Mouse (Mus musculus): Measurements from ENCODE around the gene Tbc1d9. TPM values are rescaled to one million over a fixed set of nuclear protein-coding genes. Genes with fewer than 3 reads are reported as not detected.

Gene Tbc1d9
- polyA plus RNA-seq, 1 experiment from 2014 or later: 4.8 TPM

DNA sequence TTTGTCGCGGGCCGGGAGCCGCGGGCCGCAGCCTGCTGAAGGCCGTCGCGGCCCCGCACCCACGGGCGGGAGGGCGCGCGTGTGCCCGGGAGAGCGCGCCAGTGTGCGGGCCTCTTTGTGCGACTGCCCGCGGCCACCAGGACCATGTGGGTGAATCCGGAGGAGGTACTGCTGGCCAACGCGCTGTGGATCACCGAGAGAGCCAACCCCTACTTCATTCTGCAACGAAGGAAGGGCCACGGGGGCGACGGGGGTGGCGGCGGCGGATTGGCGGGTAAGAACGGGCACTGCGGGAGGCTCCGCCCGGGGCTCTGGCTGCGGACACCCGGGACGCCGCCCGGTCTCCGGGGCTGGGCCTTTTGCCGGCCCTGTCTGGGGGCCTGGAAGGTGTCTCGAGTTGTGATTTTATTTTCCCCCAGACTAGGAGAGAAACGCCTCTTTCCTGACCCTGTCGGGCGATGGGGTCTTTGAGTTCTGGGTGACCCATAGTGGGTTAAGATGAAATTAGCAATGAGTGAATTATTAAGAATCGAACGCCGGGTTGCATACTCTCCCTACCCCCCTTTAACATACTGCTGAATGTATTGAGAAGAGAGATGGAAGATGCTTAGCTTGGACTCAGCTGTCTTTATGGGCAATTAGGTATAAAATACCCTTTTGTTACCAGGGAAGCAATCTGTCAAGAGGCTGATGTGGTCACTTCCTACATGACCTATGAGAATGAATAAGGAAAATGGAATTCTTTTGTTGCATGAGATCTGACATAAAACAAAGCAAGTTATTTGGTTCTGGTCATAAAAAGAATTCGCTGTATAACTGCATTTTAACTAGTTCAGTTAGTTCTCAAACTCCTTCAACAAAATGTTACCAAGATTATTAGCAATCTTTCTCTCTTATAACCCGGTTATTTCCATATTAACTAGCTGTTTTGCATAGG, 1.0 kb downstream of the Tbc1d9 start, which contains the start of gene Gm10645:
TSS of gene Gm10645 (minus strand) at position 240 of the 937 bp plus-strand sequence.
- 3% methylated on average over 54 of the region's 54 CpGs for WGBS
- no peaks in the 10 kb centered on the region for H3K9me3 ChIP-seq (replicated peaks)
- H3K36me3 ChIP-seq: no peaks in the 10 kb centered on the region
- DNase-seq (ENCODE audit: low spot score): peak; percentile 73
- peak within 1 kb of the TSS; percentile 97 for H3K27ac ChIP-seq (replicated peaks)
- peak within 1 kb of the TSS; percentile 89 for H3K4me3 ChIP-seq
- H3K4me1 ChIP-seq: peaks cover 48% of the 10 kb centered on the region
- no peaks in the 10 kb centered on the region for H3K27me3 ChIP-seq (ENCODE audit: low read depth, poor library complexity, severe bottlenecking)

DNA sequence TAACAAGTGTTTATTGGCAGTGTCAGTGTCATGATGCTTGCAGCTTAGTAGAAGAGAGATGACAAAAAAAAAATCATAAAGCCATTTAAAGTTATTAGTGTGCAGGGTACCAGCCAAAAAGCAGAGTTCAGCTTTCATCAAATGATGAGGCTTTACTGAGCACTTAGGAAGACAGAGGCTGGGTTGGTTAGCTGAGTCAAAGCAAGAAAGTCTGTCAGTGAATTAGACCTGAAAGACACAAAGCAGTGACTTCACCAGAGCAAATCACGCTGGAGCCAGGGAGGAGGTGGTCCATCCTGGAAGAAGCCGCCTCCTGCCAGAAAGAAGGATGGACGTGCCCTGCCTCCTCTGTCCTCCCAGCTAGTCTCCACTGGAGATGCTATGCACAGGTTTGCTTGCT, 2.8 kb downstream of the Tbc1d9 start:
- H3K36me3 ChIP-seq: no peaks in the 10 kb centered on the region
- H3K4me1 ChIP-seq: peaks cover 49% of the 10 kb centered on the region
- H3K4me3 ChIP-seq: peak overlapping the region; percentile 89
- H3K27me3 ChIP-seq (ENCODE audit: low read depth, poor library complexity, severe bottlenecking): no peaks in the 10 kb centered on the region
- H3K9me3 ChIP-seq (replicated peaks): no peaks in the 10 kb centered on the region
- 27% methylated on average over 3 of the region's 3 CpGs for WGBS
- DNase-seq (ENCODE audit: low spot score): no peak
- 0 out of 2 replicates have a peak overlapping the region, but pooled peaks have one; percentile 55 for H3K27ac ChIP-seq (replicated peaks)

GRCm38 (mm10) chr8:83169127-83169526, 4.0 kb downstream of the Tbc1d9 start:
- H3K4me1 ChIP-seq: peaks cover 49% of the 10 kb centered on the region
- no peaks in the 10 kb centered on the region for H3K36me3 ChIP-seq
- H3K27me3 ChIP-seq (ENCODE audit: low read depth, poor library complexity, severe bottlenecking): no peaks in the 10 kb centered on the region
- DNase-seq (ENCODE audit: low spot score): no peak
- WGBS: 85% methylated on average over 3 of the region's 3 CpGs
- H3K27ac ChIP-seq (replicated peaks): no peak overlapping the region
- H3K9me3 ChIP-seq (replicated peaks): no peaks in the 10 kb centered on the region
- no peak overlapping the region for H3K4me3 ChIP-seq

- no peak overlapping the region for H3K27ac ChIP-seq (replicated peaks)
- no peaks in the 10 kb centered on the region for H3K27me3 ChIP-seq (ENCODE audit: low read depth, poor library complexity, severe bottlenecking)
- H3K4me3 ChIP-seq: no peak overlapping the region
- peaks cover 45% of the 10 kb centered on the region for H3K4me1 ChIP-seq
- 93% methylated on average over 2 of the region's 2 CpGs for WGBS
- H3K36me3 ChIP-seq: no peaks in the 10 kb centered on the region
- DNase-seq (ENCODE audit: low spot score): no peak
- no peaks in the 10 kb centered on the region for H3K9me3 ChIP-seq (replicated peaks)
Measured at GRCm38 (mm10) chr8:83169709-83170108, 4.6 kb downstream of the Tbc1d9 start.

- H3K9me3 ChIP-seq (replicated peaks): no peaks in the 10 kb centered on the region
- 58% methylated on average over 6 of the region's 6 CpGs for WGBS
- no peaks in the 10 kb centered on the region for H3K27me3 ChIP-seq (ENCODE audit: low read depth, poor library complexity, severe bottlenecking)
- H3K4me1 ChIP-seq: peaks cover 48% of the 10 kb centered on the region
- no peak overlapping the region for H3K4me3 ChIP-seq
- no peak overlapping the region for H3K27ac ChIP-seq (replicated peaks)
- DNase-seq (ENCODE audit: low spot score): no peak
- H3K36me3 ChIP-seq: no peaks in the 10 kb centered on the region
Measured at GRCm38 (mm10) chr8:83170894-83171293, 5.7 kb downstream of the Tbc1d9 start.

GRCm38 (mm10) chr8:83175680-83176079, 10.5 kb downstream of the Tbc1d9 start:
- H3K9me3 ChIP-seq (replicated peaks): no peaks in the 10 kb centered on the region
- no peak for DNase-seq (ENCODE audit: low spot score)
- no peaks in the 10 kb centered on the region for H3K36me3 ChIP-seq
- H3K27me3 ChIP-seq (ENCODE audit: low read depth, poor library complexity, severe bottlenecking): no peaks in the 10 kb centered on the region
- 73% methylated on average over 10 of the region's 10 CpGs for WGBS
- peaks cover 59% of the 10 kb centered on the region for H3K4me1 ChIP-seq
- H3K4me3 ChIP-seq: no peak overlapping the region
- H3K27ac ChIP-seq (replicated peaks): peak overlapping the region; percentile 86

DNA sequence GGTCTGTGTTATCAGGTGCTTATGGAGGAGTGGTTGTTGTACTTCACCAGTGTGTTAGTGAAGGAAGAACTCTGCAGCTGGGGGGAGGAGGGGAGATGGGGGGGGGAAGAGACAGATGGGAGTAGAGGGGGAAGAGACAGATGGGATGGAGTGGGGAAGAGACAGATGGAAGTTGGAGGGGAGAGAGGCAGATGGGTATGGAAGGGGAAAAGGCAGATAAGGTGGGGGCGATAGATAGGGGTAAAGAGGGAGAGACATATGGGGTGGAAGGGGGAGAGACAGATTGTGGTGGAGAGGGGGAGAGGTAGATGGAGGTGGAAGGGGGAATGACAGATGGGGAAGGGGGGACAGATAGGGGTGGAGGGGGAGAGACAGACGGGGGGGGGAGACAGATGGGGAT, 11.6 kb downstream of the Tbc1d9 start:
- Histone ChIP-seq H3K27ac (replicated peaks) (peak overlapping the region; percentile 86), H3K4me3 (peak overlapping the region; percentile 40; the same call in 1 of the 2 replicates), H3K4me1 (peaks cover 64% of the 10 kb centered on the region), H3K27me3 (ENCODE audit: low read depth, poor library complexity, severe bottlenecking) (no peaks in the 10 kb centered on the region), H3K36me3 (no peaks in the 10 kb centered on the region), H3K9me3 (replicated peaks) (no peaks in the 10 kb centered on the region)
- 73% methylated on average over 2 of the region's 2 CpGs for WGBS
- DNase-seq (ENCODE audit: low spot score): no peak

GRCm38 (mm10) chr8:83177317-83178195, 12.4 kb downstream of the Tbc1d9 start:
- peak overlapping the region; percentile 40 for H3K4me3 ChIP-seq
- H3K36me3 ChIP-seq: no peaks in the 10 kb centered on the region
- no peaks in the 10 kb centered on the region for H3K27me3 ChIP-seq (ENCODE audit: low read depth, poor library complexity, severe bottlenecking)
- H3K27ac ChIP-seq (replicated peaks): peak overlapping the region; percentile 86
- DNase-seq (ENCODE audit: low spot score): peak; percentile 52
- no peaks in the 10 kb centered on the region for H3K9me3 ChIP-seq (replicated peaks)
- 10% methylated on average over 11 of the region's 11 CpGs for WGBS
- peaks cover 71% of the 10 kb centered on the region for H3K4me1 ChIP-seq

GRCm38 (mm10) chr8:83178228-83178742, 13.1 kb downstream of the Tbc1d9 start:
- no peaks in the 10 kb centered on the region for H3K36me3 ChIP-seq
- H3K27me3 ChIP-seq (ENCODE audit: low read depth, poor library complexity, severe bottlenecking): no peaks in the 10 kb centered on the region
- no peaks in the 10 kb centered on the region for H3K9me3 ChIP-seq (replicated peaks)
- H3K27ac ChIP-seq (replicated peaks): peak overlapping the region; percentile 86
- 6% methylated on average over 9 of the region's 9 CpGs for WGBS
- DNase-seq (ENCODE audit: low spot score): peak; percentile 71
- peaks cover 78% of the 10 kb centered on the region for H3K4me1 ChIP-seq
- peak overlapping the region; percentile 40 for H3K4me3 ChIP-seq

DNA sequence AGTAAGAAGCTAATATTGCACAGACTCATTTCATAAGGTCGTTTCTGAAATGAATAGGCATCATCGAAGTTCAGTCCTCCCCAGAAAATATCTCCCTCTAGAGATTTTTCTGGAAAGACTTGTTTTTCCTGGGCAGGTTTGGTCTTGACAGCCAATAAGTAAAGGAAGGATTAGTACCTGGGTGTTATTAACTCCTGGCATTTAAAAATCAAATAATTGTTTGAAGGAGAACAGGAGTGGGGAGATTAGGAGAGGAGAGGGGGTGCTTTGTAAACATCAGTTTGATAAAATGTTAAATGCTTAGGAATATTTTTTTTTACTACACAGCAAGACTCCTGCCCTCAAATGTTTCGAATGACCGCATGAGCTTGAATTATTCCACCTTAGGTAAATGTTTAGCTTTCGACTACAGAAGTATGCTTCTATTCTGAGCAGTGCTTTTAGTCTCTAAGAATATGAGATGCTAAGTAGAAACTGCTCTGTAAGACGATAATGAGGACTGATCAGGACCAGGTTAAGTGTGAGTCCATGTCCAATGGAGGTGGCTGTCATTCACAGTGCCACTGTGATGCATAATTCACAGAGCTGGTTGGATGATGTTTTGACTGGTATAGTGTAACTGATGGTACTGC, 16.8 kb downstream of the Tbc1d9 start:
- Histone ChIP-seq H3K4me1 (peaks cover 76% of the 10 kb centered on the region), H3K4me3 (no peak overlapping the region), H3K27ac (replicated peaks) (no peak overlapping the region), H3K9me3 (replicated peaks) (no peaks in the 10 kb centered on the region), H3K27me3 (ENCODE audit: low read depth, poor library complexity, severe bottlenecking) (no peaks in the 10 kb centered on the region), H3K36me3 (no peaks in the 10 kb centered on the region)
- 85% methylated on average over 6 of the region's 6 CpGs for WGBS
- no peak for DNase-seq (ENCODE audit: low spot score)

DNA sequence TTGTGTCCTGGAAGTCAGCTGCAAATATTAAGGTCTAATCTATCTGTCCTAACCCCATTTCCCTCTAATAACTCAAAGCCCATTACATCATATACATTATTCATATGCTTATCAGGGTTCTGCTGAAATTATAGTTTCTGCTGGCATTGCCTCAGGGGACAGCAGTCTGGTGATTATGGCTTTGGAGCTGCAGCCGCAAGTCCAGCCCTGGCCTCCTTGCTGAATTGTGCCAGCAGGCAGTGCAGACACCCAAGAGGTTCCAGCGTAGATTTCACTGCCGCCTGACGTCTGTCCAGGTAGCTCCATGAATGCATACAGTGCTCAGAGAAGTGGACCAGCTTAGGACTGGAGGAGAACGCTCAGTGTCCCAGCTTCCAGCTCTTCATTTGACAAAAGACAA, 17.6 kb downstream of the Tbc1d9 start:
- H3K36me3 ChIP-seq: no peaks in the 10 kb centered on the region
- no peak for DNase-seq (ENCODE audit: low spot score)
- H3K4me3 ChIP-seq: no peak overlapping the region
- H3K4me1 ChIP-seq: peaks cover 72% of the 10 kb centered on the region
- peak overlapping the region; percentile 30 for H3K27ac ChIP-seq (replicated peaks)
- no peaks in the 10 kb centered on the region for H3K27me3 ChIP-seq (ENCODE audit: low read depth, poor library complexity, severe bottlenecking)
- WGBS: 85% methylated on average over 5 of the region's 5 CpGs
- H3K9me3 ChIP-seq (replicated peaks): no peaks in the 10 kb centered on the region

GRCm38 (mm10) chr8:83186376-83186775, 21.2 kb downstream of the Tbc1d9 start:
- Histone ChIP-seq H3K27me3 (ENCODE audit: low read depth, poor library complexity, severe bottlenecking) (no peaks in the 10 kb centered on the region), H3K36me3 (no peaks in the 10 kb centered on the region), H3K4me3 (no peak overlapping the region), H3K27ac (replicated peaks) (no peak overlapping the region), H3K9me3 (replicated peaks) (no peaks in the 10 kb centered on the region), H3K4me1 (peaks cover 45% of the 10 kb centered on the region)
- 81% methylated on average over 6 of the region's 6 CpGs for WGBS
- no peak for DNase-seq (ENCODE audit: low spot score)

Data from midbrain, embryonic 10.5 days (tissue).